Mouse (Mus musculus) G1E (cell line): ENCODE measurements around the gene Adam19. TPM values are rescaled to one million over a fixed set of nuclear protein-coding genes. Genes with fewer than 3 reads are reported as not detected.

ENCODE experiments used
- ATAC-seq: 2 replicates; pipeline ENCODE4 v1.8.0; 2016; ENCODE audit warnings: mild to moderate bottlenecking; ENCODE audit not compliant: insufficient number of reproducible peaks, poor library complexity, low FRiP score, severe bottlenecking; ENCODE audit errors: extremely low read depth
- DNase-seq: peaks from one replicate; pipeline ENCODE4 v3.0.0; 2012; ENCODE audit warnings: low spot score
- H3K27me3 ChIP-seq: 2 replicates; pipeline ENCODE4 v1.6.1; 2012; ENCODE audit warnings: mild to moderate bottlenecking, low read length, inconsistent platforms; ENCODE audit not compliant: insufficient read depth
- H3K36me3 ChIP-seq: replicated peaks from 2 replicates; pipeline ENCODE3; 2012; ENCODE audit warnings: mild to moderate bottlenecking, inconsistent platforms
- H3K4me1 ChIP-seq: 2 replicates; pipeline ENCODE4 v1.6.1; 2012; ENCODE audit warnings: low read depth, low read length, inconsistent platforms, mixed read lengths; ENCODE audit not compliant: insufficient read depth
- H3K4me3 ChIP-seq: 2 replicates; pipeline ENCODE4 v1.5.1; 2012; ENCODE audit warnings: low read depth, mild to moderate bottlenecking, inconsistent platforms, low read length, moderate library complexity, mixed read lengths
- H3K9me3 ChIP-seq: replicated peaks from 2 replicates; pipeline ENCODE4 v1.6.1; 2012; ENCODE audit warnings: inconsistent platforms
- CTCF ChIP-seq: IDR thresholded peaks from 2 replicates; pipeline ENCODE4 v1.5.1; 2012; ENCODE audit warnings: low read depth, low read length, inconsistent platforms, mixed read lengths
- GATA1 ChIP-seq: IDR thresholded peaks from 2 replicates; pipeline ENCODE4 v1.6.1; 2012; ENCODE audit warnings: borderline replicate concordance, low read length, inconsistent platforms, mixed read lengths
- GATA2 ChIP-seq: IDR thresholded peaks from 2 replicates; pipeline ENCODE4 v1.6.1; 2012; ENCODE audit warnings: low read depth, low read length, inconsistent platforms, borderline replicate concordance
- POLR2AphosphoS5 ChIP-seq: IDR thresholded peaks from 2 replicates; pipeline ENCODE4 v1.6.1; 2012; ENCODE audit warnings: low read depth, low read length, inconsistent platforms; ENCODE audit not compliant: insufficient replicate concordance
- TAL1 ChIP-seq: conservative IDR thresholded peaks from 2 replicates; pipeline ENCODE4 v1.6.1; 2012; ENCODE audit warnings: low read depth, low read length, inconsistent platforms, mixed read lengths
- polyA plus RNA-seq: library from polyadenylated mRNA; stranded (reverse); fragments of >175 nt; gene quantifications from 2 replicates; pipeline ENCODE4 v1.2.3, GENCODE M21; 2012
- total RNA-seq, 2 experiments: library from RNA; stranded (forward) in 1 of 2; stranded (reverse) in 1 of 2; fragments of 200-1000 nt in 1 of 2; fragments of >200 nt in 1 of 2; fragmentation: Nextera tagmentation in 1 of 2; gene quantifications; 2 replicates each; pipeline ENCODE4 v1.2.3; 2014 to 2017

Adam19 gene
- total and polyA plus RNA-seq, 3 experiments, result 0.11 TPM; not detected in 2

DNA sequence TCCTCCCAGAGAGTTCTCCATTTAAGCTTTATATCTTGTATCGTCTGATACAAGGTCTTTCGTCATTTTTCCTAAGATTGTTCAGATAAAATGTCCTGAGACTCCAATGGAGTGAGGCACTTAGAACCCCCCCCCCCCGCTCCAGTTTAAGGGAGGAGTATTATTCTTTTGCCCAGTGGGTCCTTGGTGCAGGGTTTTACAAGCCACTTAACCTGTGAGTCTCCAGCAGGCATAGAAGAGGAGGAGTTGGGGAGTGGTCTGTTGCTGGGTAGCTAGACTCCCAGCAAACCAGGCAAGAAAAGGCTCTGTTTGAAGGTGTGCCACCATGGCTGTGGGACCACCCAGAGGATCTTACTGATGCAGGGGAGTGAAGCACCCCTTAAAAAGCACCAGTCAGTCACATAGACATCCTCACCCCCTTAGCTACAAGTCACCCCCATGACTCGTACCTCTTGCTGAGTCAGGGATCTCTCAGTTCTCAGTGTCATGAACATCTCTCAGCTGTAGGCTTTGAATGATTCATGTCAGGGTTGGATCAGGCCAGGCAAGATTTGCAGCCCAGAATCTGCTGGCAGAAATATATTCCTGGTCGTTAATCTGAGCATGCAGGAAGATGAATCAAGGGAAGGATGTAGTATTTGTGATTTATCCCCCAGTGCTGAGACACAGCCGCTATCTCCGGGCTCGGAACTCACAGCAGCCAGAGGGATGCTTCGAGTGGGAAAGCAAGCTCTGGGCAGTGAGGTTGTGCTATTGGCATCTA, 59.8 kb downstream of the Adam19 start:
- ATAC-seq (no peak), DNase-seq (no peak)
- TF ChIP-seq GATA2, result no peak
- no peak for TF ChIP-seq POLR2AphosphoS5
- no peak for TF ChIP-seq TAL1
- TF ChIP-seq CTCF, result no peak
- no peak for TF ChIP-seq GATA1
- Histone ChIP-seq H3K4me3 (no peak overlapping the region), H3K36me3 (no peaks in the 10 kb centered on the region), H3K4me1 (no peaks in the 10 kb centered on the region), H3K27me3 (no peaks in the 10 kb centered on the region), H3K9me3 (no peaks in the 10 kb centered on the region)

DNA sequence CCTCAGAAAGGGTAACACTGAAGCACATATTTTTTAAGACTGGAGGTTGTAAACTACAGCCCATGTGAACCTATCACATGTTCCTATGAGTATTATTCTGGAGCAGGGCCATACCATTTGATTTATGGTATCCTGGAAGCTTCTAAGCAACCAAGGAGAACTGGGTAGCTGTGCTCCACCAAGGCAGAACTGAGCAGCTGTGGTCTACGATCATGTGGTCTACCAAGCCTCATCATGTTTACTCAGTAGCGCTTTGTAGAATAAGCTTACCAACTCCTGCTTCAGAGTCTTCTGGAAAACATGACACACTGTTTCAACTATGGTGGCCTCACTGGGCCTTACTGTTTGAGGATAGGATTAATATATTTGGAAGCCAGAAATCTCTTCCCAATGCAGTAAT, 60.7 kb downstream of the Adam19 start:
- TF ChIP-seq POLR2AphosphoS5 (no peak), GATA2 (no peak), CTCF (no peak), GATA1 (no peak), TAL1 (no peak)
- H3K4me1 ChIP-seq, result no peaks in the 10 kb centered on the region
- no peak for DNase-seq
- H3K27me3 ChIP-seq, result no peaks in the 10 kb centered on the region
- no peaks in the 10 kb centered on the region for H3K9me3 ChIP-seq
- no peaks in the 10 kb centered on the region for H3K36me3 ChIP-seq
- ATAC-seq, result no peak
- H3K4me3 ChIP-seq, result no peak overlapping the region

DNA sequence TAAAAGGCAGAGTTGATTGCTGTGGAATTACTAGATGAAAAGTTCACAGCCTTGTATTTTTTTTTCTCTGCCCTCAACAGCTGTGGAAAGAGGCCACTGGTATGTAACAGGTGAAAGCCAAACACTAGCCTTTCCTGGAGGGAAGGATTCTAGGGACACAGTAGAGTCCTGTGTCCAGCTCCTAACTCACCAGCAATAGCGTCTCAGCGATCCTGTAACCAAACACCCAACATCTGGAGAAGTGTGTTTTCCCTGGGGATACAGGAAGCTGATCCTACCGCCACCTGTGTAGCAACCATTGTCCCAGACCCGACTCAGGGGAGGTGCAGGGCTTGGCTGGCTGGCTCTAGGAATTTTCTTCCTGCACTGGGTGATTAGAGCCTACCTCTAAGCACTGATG, 63.8 kb downstream of the Adam19 start:
- no peaks in the 10 kb centered on the region for H3K36me3 ChIP-seq
- TF ChIP-seq POLR2AphosphoS5 (no peak), CTCF (no peak), GATA1 (no peak), TAL1 (no peak), GATA2 (no peak)
- no peak overlapping the region for H3K4me3 ChIP-seq
- H3K27me3 ChIP-seq, result peaks cover 6% of the 10 kb centered on the region; the same call in 1 of the 2 replicates
- no peaks in the 10 kb centered on the region for H3K9me3 ChIP-seq
- DNase-seq (no peak), ATAC-seq (no peak)
- H3K4me1 ChIP-seq, result no peaks in the 10 kb centered on the region

DNA sequence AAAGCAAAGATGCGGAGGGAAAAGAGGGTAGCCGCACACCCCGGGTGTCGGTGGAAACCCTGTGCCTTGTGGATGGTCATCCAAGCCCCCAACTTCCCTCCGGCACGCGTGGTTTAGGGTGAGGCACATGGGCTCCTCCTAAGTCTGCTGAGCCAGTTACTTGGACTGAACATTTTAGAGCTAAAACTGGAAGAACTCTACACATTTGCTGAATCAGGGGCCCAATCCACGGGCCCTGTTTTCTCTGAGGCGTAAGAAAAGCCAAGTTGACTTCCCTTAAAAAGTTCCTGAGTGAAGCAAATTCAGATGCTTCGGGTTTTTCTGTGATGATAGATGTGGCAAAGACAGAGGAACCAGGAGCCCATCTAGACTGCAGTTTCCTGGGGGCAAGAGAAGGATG, 64.3 kb downstream of the Adam19 start:
- Histone ChIP-seq H3K36me3 (no peaks in the 10 kb centered on the region), H3K9me3 (no peaks in the 10 kb centered on the region), H3K27me3 (peaks cover 6% of the 10 kb centered on the region; the same call in 1 of the 2 replicates), H3K4me3 (no peak overlapping the region), H3K4me1 (no peaks in the 10 kb centered on the region)
- TF ChIP-seq GATA2, result no peak
- no peak for TF ChIP-seq TAL1
- no peak for TF ChIP-seq GATA1
- no peak for TF ChIP-seq POLR2AphosphoS5
- TF ChIP-seq CTCF, result no peak
- DNase-seq (no peak), ATAC-seq (no peak)

DNA sequence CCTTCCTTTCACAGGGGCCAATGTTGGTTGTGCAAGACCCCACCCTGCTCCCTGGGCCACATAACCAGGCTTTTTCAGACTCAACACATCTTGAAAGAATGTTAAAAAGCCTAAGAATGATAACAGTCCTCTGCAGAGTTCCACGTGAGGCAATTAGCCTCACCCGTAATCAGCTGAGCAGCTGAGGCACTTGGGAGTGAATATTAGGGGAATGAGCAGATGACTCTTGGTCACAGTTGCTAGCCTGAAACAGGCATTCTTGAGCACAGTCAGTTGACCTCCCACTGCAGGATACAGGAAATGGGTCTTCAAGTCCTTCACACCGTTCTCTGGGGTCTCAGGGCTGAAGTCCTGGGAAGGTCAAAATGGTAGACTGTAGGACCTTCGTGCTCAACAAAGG, 65.9 kb downstream of the Adam19 start:
- TF ChIP-seq POLR2AphosphoS5 (no peak), GATA1 (no peak), GATA2 (no peak), CTCF (no peak), TAL1 (no peak)
- ATAC-seq, result no peak
- no peaks in the 10 kb centered on the region for H3K36me3 ChIP-seq
- no peaks in the 10 kb centered on the region for H3K4me1 ChIP-seq
- no peak for DNase-seq
- H3K27me3 ChIP-seq, result peaks cover 6% of the 10 kb centered on the region; the same call in 1 of the 2 replicates
- no peaks in the 10 kb centered on the region for H3K9me3 ChIP-seq
- no peak overlapping the region for H3K4me3 ChIP-seq

DNA sequence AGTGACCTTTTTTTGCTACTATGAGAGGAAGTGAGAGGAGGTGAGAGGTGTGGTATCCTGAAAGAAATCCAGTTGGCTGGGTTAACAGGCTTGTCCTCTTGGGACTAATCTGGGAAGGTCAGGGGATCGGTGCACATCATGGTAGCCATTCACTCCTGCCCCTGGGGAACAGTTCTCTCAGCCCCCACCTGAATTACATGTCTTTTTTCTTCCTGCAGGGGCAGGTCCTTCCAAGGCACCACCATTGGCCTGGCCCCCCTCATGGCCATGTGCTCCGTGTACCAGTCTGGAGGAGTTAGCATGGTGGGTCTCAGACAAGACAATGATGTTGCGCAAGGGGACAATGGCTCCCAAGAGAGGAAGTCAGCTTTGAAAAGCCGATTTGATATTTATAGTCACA, 67.1 kb downstream of the Adam19 start:
- Histone ChIP-seq H3K4me3 (no peak overlapping the region), H3K36me3 (no peaks in the 10 kb centered on the region), H3K4me1 (no peaks in the 10 kb centered on the region), H3K9me3 (no peaks in the 10 kb centered on the region), H3K27me3 (peaks cover 6% of the 10 kb centered on the region; the same call in 1 of the 2 replicates)
- DNase-seq, result no peak
- no peak for ATAC-seq
- TF ChIP-seq TAL1 (no peak), GATA2 (no peak), GATA1 (no peak), CTCF (no peak), POLR2AphosphoS5 (no peak)
